In the genomic region with DNA sequence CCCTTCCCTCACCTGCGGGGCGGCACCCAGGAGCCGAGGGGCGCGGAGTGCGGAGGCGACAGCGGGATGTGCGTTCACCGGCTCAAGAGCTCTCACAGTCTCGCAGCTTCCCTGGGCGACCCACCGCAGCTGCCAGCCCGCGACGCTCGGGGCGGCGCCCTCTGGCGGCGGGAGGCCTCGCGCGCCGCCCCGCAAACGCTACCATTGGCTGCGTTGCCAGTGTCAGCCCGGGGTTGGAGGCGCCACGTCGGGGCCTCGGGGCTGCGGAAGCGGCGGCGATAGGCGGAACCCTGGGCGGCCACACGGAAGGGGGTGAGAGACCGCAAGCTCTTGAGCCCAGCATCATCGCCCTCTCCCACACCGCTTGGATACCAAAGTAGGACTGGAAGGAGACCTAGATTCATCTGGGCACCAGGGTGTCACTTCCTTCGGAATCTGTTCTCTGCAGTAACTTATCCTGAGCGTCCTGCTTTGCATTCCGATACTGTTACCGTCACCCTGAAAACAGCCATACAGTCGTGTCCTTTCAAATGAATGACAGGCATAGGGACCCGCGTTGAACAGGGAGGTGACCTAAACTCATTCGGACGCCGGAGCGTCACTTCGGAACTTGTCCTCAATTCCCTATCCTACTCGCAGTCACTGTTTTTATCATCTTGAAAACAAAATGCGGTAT, we compare ENCODE assay signal across 8 mouse cellular contexts. TPM values are rescaled to one million over a fixed set of nuclear protein-coding genes. Genes with fewer than 3 reads are reported as not detected.
DNase-seq lines count a peak whose midpoint lies in the region; ATAC-seq and TF ChIP-seq lines count a peak whose summit lies in the region.

Gene Zc3h7a, minus strand, starts transcription at position 186 of the 676 bp plus-strand sequence.

- peak within 1 kb of the TSS; percentile 82 for H3K9ac ChIP-seq in heart, embryonic 11.5 days (ENCODE audit: low read depth, low read length)
- H3K9ac ChIP-seq in kidney, embryonic 16.5 days (replicated peaks; ENCODE audit: low read length) = peak within 1 kb of the TSS; percentile 93
- peak within 1 kb of the TSS; percentile 98 for H3K9ac ChIP-seq in liver, adult 2 months (ENCODE audit: low read depth, low read length)

- peak within 1 kb of the TSS; percentile 70 for H3K4me3 ChIP-seq in heart, embryonic 11.5 days (ENCODE audit: low read depth, low read length)
- peak within 1 kb of the TSS; percentile 93 for H3K4me3 ChIP-seq in kidney, embryonic 16.5 days (ENCODE audit: low read length)
- H3K4me3 ChIP-seq in liver, adult 2 months (ENCODE audit: insufficient read depth, low read depth, low read length) = peak within 1 kb of the TSS; percentile 91
- peak within 1 kb of the TSS; percentile 74 for H3K4me3 ChIP-seq in myocyte

- peaks cover 15% of the 10 kb centered on the region; the same call in 1 of the 2 replicates for H3K79me2 ChIP-seq in liver, adult 2 months (ENCODE audit: control insufficient read depth, insufficient read depth, low read length)
- peaks cover 40% of the 10 kb centered on the region for H3K79me2 ChIP-seq in myocyte (ENCODE audit: control insufficient read depth, insufficient read depth)

- WGBS in heart, embryonic 11.5 days (ENCODE audit: insufficient replicate concordance) = under 1% methylated on average over 56 of the region's 57 CpGs
- under 1% methylated on average over 55 of the region's 57 CpGs for WGBS in kidney, embryonic 16.5 days
- WGBS in liver, adult 2 months = under 1% methylated on average over 53 of the region's 57 CpGs

- peak; percentile 92 for ATAC-seq in erythroblast, adult 5-6 weeks (replicated peaks; ENCODE audit: low FRiP score, poor library complexity, severe bottlenecking)
- peak; percentile 91 for ATAC-seq in heart, embryonic 11.5 days (replicated peaks; ENCODE audit: insufficient number of reproducible peaks, low FRiP score, low TSS enrichment)
- peak; percentile 97 for ATAC-seq in kidney, embryonic 16.5 days (ENCODE audit: low FRiP score, low TSS enrichment)

- TF ChIP-seq CTCF in liver, adult 2 months (IDR thresholded peaks at IDR 0.05; ENCODE audit: low read depth, low read length) = peak; percentile 76

- 0 out of 2 replicates have a peak, but pooled peaks cover 4% of the 10 kb centered on the region for H3K9me3 ChIP-seq in heart, embryonic 11.5 days (replicated peaks; ENCODE audit: control insufficient read depth, low read length)
- peaks cover 5% of the 10 kb centered on the region; the same call in 1 of the 2 replicates for H3K9me3 ChIP-seq in kidney, embryonic 16.5 days (ENCODE audit: low read length)

- H3K36me3 ChIP-seq in heart, embryonic 11.5 days (ENCODE audit: control insufficient read depth, insufficient read depth, low read length) = no peaks in the 10 kb centered on the region
- H3K36me3 ChIP-seq in kidney, embryonic 16.5 days (ENCODE audit: insufficient read depth, low read length) = no peaks in the 10 kb centered on the region
- no peaks in the 10 kb centered on the region for H3K36me3 ChIP-seq in liver, adult 2 months (ENCODE audit: control insufficient read depth, insufficient read depth, low read length)
- no peaks in the 10 kb centered on the region for H3K36me3 ChIP-seq in myocyte (ENCODE audit: control insufficient read depth, insufficient read depth)
- peaks cover 2% of the 10 kb centered on the region; the same call in 1 of the 2 replicates for H3K36me3 ChIP-seq in splenic B cell, adult 2 months (ENCODE audit: control insufficient read depth, insufficient read depth, low read length, poor library complexity, severe bottlenecking)

- peak within 1 kb of the TSS; percentile 89 for H3K4me2 ChIP-seq in heart, embryonic 11.5 days
- H3K4me2 ChIP-seq in kidney, embryonic 16.5 days (replicated peaks; ENCODE audit: low read depth, low read length) = peak within 1 kb of the TSS; percentile 81
- H3K4me2 ChIP-seq in myocyte (ENCODE audit: low read depth) = peak within 1 kb of the TSS; percentile 91

- peak; percentile 93 to 94 for DNase-seq in B cell, adult 2 months
- DNase-seq in brain, adult 2 months (ENCODE audit: low read depth, low spot score) = peak; percentile 95
- DNase-seq in liver, adult 2 months (ENCODE audit: extremely low read depth, low read depth, low spot score) = peak; percentile 68
- peak; percentile 94 for DNase-seq in splenic B cell, adult 2 months (ENCODE audit: low read depth, low spot score)

- peak within 1 kb of the TSS; percentile 81 for H3K27ac ChIP-seq in heart, embryonic 11.5 days (ENCODE audit: low read depth, low read length)
- peak within 1 kb of the TSS; percentile 90 for H3K27ac ChIP-seq in kidney, embryonic 16.5 days (ENCODE audit: low read length)
- H3K27ac ChIP-seq in liver, adult 2 months (replicated peaks; ENCODE audit: insufficient read depth, low read depth, low read length) = peak within 1 kb of the TSS; percentile 81

- H3K4me1 ChIP-seq in heart, embryonic 11.5 days (ENCODE audit: control insufficient read depth, insufficient read depth, low read length) = peaks cover 3% of the 10 kb centered on the region; the same call in 1 of the 2 replicates
- H3K4me1 ChIP-seq in kidney, embryonic 16.5 days (ENCODE audit: insufficient read depth, low read length) = peaks cover 16% of the 10 kb centered on the region
- H3K4me1 ChIP-seq in liver, adult 2 months (ENCODE audit: control insufficient read depth, insufficient read depth, low read length) = peaks cover 27% of the 10 kb centered on the region

- H3K27me3 ChIP-seq in heart, embryonic 11.5 days (ENCODE audit: control insufficient read depth, insufficient read depth, low read length) = no peaks in the 10 kb centered on the region
- no peaks in the 10 kb centered on the region for H3K27me3 ChIP-seq in kidney, embryonic 16.5 days (ENCODE audit: insufficient read depth, low read length)
- no peaks in the 10 kb centered on the region for H3K27me3 ChIP-seq in liver, adult 2 months (ENCODE audit: control insufficient read depth, insufficient read depth, low read length)
- no peaks in the 10 kb centered on the region for H3K27me3 ChIP-seq in myocyte (ENCODE audit: control insufficient read depth, insufficient read depth, insufficient read length)
- no peaks in the 10 kb centered on the region for H3K27me3 ChIP-seq in splenic B cell, adult 2 months (ENCODE audit: control insufficient read depth, insufficient read depth, low read length, poor library complexity, severe bottlenecking)

- peak; percentile 73 for TF ChIP-seq POLR2A in liver, adult 2 months (IDR thresholded peaks at IDR 0.05; ENCODE audit: extremely low read depth, insufficient read depth, low read length)
- TF ChIP-seq POLR2A in myocyte (IDR thresholded peaks at IDR 0.05; ENCODE audit: insufficient read length, low read depth) = peak; percentile 86

- peak within 1 kb of the TSS; percentile 65 for H3ac ChIP-seq in myocyte (ENCODE audit: control insufficient read depth, insufficient read length)

TF ChIP-seq in myocyte, 11 proteins besides CTCF, POLR2A, EP300 and RAD21:
- TF ChIP-seq MYOG (IDR thresholded peaks at IDR 0.05; ENCODE audit: control insufficient read depth in 1 of 3, insufficient read depth in 1 of 3, insufficient read length in 2 of 3, low read depth in 2 of 3) (peak in 2 of 3 experiments; percentile 75 to 86), POLR2AphosphoS2 (IDR thresholded peaks at IDR 0.05; ENCODE audit: insufficient read length, low read depth) (peak; percentile 78), REST (IDR thresholded peaks at IDR 0.05; ENCODE audit: insufficient read depth, insufficient read length) (no peak), E2F4 (IDR thresholded peaks at IDR 0.05; ENCODE audit: insufficient read depth) (no peak), SRF (IDR thresholded peaks at IDR 0.05; ENCODE audit: control insufficient read depth, insufficient read length, low read depth) (no peak), MYOD1 (IDR thresholded peaks at IDR 0.05; ENCODE audit: control insufficient read depth in 1 of 3, insufficient read length in 2 of 3, low read depth in 2 of 3) (peak in 2 of 3 experiments; percentile 60 to 76), MAX (IDR thresholded peaks at IDR 0.05; ENCODE audit: low read depth) (no peak), TCF3 (IDR thresholded peaks at IDR 0.05; ENCODE audit: insufficient read length, low read depth) (no peak), USF1 (IDR thresholded peaks at IDR 0.05; ENCODE audit: low read depth) (no peak), CEBPB (IDR thresholded peaks at IDR 0.05; ENCODE audit: insufficient read depth, poor library complexity, severe bottlenecking) (no peak), TCF12 (IDR thresholded peaks at IDR 0.05; ENCODE audit: insufficient read depth, poor library complexity, severe bottlenecking) (no peak)

RNA-seq across cellular contexts. Expression of gene Zc3h7a, which starts in this region (rescaled TPM):
- total RNA-seq in erythroblast, adult 5-6 weeks (2015; ENCODE audit: low replicate concordance) = 53.3 and 83.4 TPM in 2 replicates
- 57.7 and 61.0 TPM in 2 replicates for total RNA-seq in erythroblast, adult 5-6 weeks (2017; ENCODE audit: low replicate concordance)
- polyA plus RNA-seq in heart, embryonic 11.5 days (2014; fragmentation: Nextera tagmentation; extraction: Ambion mirVana) = 85.3 and 85.8 TPM in 2 replicates
- polyA plus RNA-seq in kidney, embryonic 16.5 days (2015; fragmentation: Nextera tagmentation; extraction: Ambion mirVana) = 90.9 and 98.1 TPM in 2 replicates
- 45.2 and 56.8 TPM in 2 replicates for total RNA-seq in liver, adult 2 months (2014; rRNA removed)
- polyA plus RNA-seq in liver, adult 2 months (2012; rRNA removed) = 17.7 and 25.3 TPM in 2 replicates
- polyA plus RNA-seq in myocyte (2012; fragmentation: generic; extraction: Trizol) = 11.4 TPM

Comparison
In these comparisons a context has a peak if more than half of its experiments do, and no peak if none do; other contexts are left out.
1. Peak in every context shown above with its lines: DNase-seq, ATAC-seq, H3K4me3 ChIP-seq and H3K27ac ChIP-seq.